Mouse (Mus musculus): ENCODE data around the gene Sh3bgrl. TPM values are rescaled to one million over a fixed set of nuclear protein-coding genes. Genes with fewer than 3 reads are reported as not detected.

Gene Sh3bgrl
- total and polyA plus RNA-seq, 2 experiments from 2014 or later = 45.3 to 56.7 TPM

DNA sequence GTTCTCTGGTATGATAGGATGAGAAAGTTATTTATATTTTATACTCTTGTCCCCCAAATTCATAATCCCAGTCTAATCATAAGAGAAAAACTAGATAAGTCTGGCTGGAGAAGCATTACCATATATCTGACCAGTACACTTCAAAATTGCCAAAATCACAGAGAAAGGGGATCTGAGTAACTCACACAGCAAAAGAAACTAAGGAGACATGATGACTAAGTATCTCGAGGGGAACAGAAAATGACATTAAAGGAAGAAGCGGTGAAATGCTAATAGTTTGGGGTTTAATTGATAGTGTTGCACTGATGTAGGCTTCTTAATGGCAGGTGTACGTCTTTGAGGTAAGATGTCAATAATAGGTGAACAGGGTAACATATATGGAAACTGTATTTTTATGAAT lies 51.9 kb downstream of the Sh3bgrl start:
- Histone ChIP-seq H3K9me3 (replicated peaks; ENCODE audit: control insufficient read depth, low read length) (no peaks in the 10 kb centered on the region), H3K9ac (replicated peaks; ENCODE audit: low read depth, low read length) (no peak overlapping the region), H3K4me3 (ENCODE audit: low read depth, low read length) (no peak overlapping the region), H3K36me3 (replicated peaks; ENCODE audit: control insufficient read depth, insufficient read depth, low read length) (no peaks in the 10 kb centered on the region), H3K4me2 (ENCODE audit: low read depth, low read length) (no peak overlapping the region), H3K27ac (ENCODE audit: low read depth) (no peak overlapping the region), H3K4me1 (ENCODE audit: control insufficient read depth, insufficient read depth) (no peaks in the 10 kb centered on the region), H3K27me3 (ENCODE audit: control insufficient read depth, insufficient read depth, low read length) (no peaks in the 10 kb centered on the region)
- no peak for DNase-seq (ENCODE audit: low spot score)
- no peak for ATAC-seq (ENCODE audit: insufficient read depth, low read depth)
- TF ChIP-seq CTCF (IDR thresholded peaks at IDR 0.05; ENCODE audit: low read depth) (no peak), EP300 (IDR thresholded peaks at IDR 0.05; ENCODE audit: low read depth) (no peak)
- 86% methylated on average over 3 of the region's 3 CpGs for whole genome bisulfite sequencing

DNA sequence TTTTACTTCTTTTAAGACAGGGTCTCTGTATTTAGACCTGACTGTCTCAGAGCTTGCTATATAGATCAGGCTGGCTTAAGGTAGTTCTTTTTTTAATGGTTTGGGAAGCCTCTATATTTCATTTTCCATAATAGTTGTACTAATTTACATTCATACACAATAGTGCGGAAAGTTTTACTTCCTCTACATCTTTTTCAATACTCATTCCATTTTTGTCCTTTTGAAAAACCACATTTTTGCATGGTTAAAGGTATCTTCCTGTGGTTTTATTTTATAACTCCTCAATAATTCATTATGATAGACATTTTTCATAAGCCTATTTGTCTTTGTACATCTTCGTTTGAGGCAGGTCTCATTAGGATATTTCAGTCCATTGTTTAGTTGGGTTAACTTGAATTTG lies 56.1 kb downstream of the Sh3bgrl start:
- H3K4me1 ChIP-seq (ENCODE audit: control insufficient read depth, insufficient read depth) = no peaks in the 10 kb centered on the region
- H3K4me2 ChIP-seq (ENCODE audit: low read depth, low read length) = no peak overlapping the region
- H3K36me3 ChIP-seq (replicated peaks; ENCODE audit: control insufficient read depth, insufficient read depth, low read length) = no peaks in the 10 kb centered on the region
- 82% methylated on average over 2 of the region's 2 CpGs for WGBS
- no peak for TF ChIP-seq CTCF (IDR thresholded peaks at IDR 0.05; ENCODE audit: low read depth)
- no peak for TF ChIP-seq EP300 (IDR thresholded peaks at IDR 0.05; ENCODE audit: low read depth)
- no peak overlapping the region for H3K4me3 ChIP-seq (ENCODE audit: low read depth, low read length)
- no peak overlapping the region for H3K27ac ChIP-seq (ENCODE audit: low read depth)
- H3K9ac ChIP-seq (replicated peaks; ENCODE audit: low read depth, low read length) = no peak overlapping the region
- ATAC-seq (ENCODE audit: insufficient read depth, low read depth) (no peak), DNase-seq (ENCODE audit: low spot score) (no peak)
- no peaks in the 10 kb centered on the region for H3K9me3 ChIP-seq (replicated peaks; ENCODE audit: control insufficient read depth, low read length)
- H3K27me3 ChIP-seq (ENCODE audit: control insufficient read depth, insufficient read depth, low read length) = no peaks in the 10 kb centered on the region

DNA sequence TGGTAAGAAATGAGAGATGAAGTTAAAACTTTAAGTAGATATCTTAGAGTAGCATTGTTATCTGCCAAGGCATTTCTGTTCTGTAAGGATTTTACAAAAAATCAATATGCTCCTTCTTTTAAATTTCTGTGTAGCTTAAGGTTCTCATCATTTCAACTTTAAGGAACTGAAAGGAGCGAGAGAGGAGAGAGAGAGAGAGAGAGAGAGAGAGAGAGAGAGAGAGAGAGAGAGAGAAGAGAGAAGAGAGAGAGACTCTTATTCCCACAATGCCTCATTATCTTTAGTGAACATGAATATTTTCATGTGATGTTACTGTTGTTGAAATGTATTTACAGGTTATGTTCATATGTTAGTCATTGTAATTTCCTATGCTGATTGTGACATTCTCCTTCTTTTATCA lies 65.2 kb downstream of the Sh3bgrl start:
- no peak for ATAC-seq (ENCODE audit: insufficient read depth, low read depth)
- Histone ChIP-seq H3K27ac (ENCODE audit: low read depth) (no peak overlapping the region), H3K4me1 (ENCODE audit: control insufficient read depth, insufficient read depth) (no peaks in the 10 kb centered on the region), H3K9ac (replicated peaks; ENCODE audit: low read depth, low read length) (no peak overlapping the region), H3K9me3 (replicated peaks; ENCODE audit: control insufficient read depth, low read length) (no peaks in the 10 kb centered on the region), H3K36me3 (replicated peaks; ENCODE audit: control insufficient read depth, insufficient read depth, low read length) (no peaks in the 10 kb centered on the region), H3K27me3 (ENCODE audit: control insufficient read depth, insufficient read depth, low read length) (no peaks in the 10 kb centered on the region), H3K4me3 (ENCODE audit: low read depth, low read length) (no peak overlapping the region), H3K4me2 (ENCODE audit: low read depth, low read length) (no peak overlapping the region)
- TF ChIP-seq EP300 (IDR thresholded peaks at IDR 0.05; ENCODE audit: low read depth) = no peak
- TF ChIP-seq CTCF (IDR thresholded peaks at IDR 0.05; ENCODE audit: low read depth) = no peak
- no peak for DNase-seq (ENCODE audit: low spot score)
- 94% methylated on average over 1 of the region's 1 CpGs for WGBS

DNA sequence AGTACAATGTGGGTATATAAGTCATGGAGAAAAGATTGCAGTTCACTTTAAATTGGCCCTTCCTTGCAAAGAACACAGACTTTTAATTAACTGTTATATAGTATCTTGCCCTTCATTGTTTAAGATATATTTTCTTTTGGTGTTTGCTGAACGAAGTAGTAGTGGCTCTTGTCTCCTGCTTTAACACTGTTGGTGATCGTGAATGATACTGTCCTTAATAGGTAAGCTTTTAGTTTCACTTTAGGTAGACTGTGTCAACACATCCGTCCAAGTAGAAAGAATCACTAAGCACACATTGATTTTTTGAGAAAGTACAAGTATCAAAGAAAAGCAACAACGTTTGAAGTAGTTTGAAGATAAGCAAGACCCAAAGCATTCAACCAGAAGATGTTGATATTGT lies 65.7 kb downstream of the Sh3bgrl start:
- ATAC-seq (ENCODE audit: insufficient read depth, low read depth) (no peak), DNase-seq (ENCODE audit: low spot score) (no peak)
- WGBS = 69% methylated on average over 4 of the region's 4 CpGs
- Histone ChIP-seq H3K4me1 (ENCODE audit: control insufficient read depth, insufficient read depth) (no peaks in the 10 kb centered on the region), H3K9me3 (replicated peaks; ENCODE audit: control insufficient read depth, low read length) (no peaks in the 10 kb centered on the region), H3K36me3 (replicated peaks; ENCODE audit: control insufficient read depth, insufficient read depth, low read length) (no peaks in the 10 kb centered on the region), H3K4me3 (ENCODE audit: low read depth, low read length) (no peak overlapping the region), H3K4me2 (ENCODE audit: low read depth, low read length) (no peak overlapping the region), H3K9ac (replicated peaks; ENCODE audit: low read depth, low read length) (no peak overlapping the region), H3K27ac (ENCODE audit: low read depth) (no peak overlapping the region), H3K27me3 (ENCODE audit: control insufficient read depth, insufficient read depth, low read length) (no peaks in the 10 kb centered on the region)
- TF ChIP-seq CTCF (IDR thresholded peaks at IDR 0.05; ENCODE audit: low read depth) (no peak), EP300 (IDR thresholded peaks at IDR 0.05; ENCODE audit: low read depth) (no peak)

DNA sequence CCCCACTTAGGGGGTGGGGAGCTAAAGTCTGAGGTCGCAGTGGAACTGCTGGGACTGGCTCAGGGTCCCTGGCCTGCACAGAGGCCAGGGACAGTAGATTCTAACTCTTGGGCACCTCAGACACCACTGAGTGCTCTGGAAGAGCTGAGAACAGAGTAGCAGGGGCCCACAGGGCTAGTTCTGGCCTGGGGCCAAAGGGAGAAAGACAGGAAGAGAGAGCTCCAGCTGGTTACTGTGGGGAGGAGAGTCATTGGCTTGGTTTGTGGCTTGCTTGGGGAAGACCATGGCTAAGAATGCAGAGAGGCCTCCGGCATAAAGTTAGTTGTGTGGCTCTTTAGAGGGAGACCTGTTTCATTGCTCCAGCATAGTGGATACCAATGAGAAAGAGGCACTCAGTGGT lies 79.9 kb downstream of the Sh3bgrl start:
- Histone ChIP-seq H3K4me1 (ENCODE audit: control insufficient read depth, insufficient read depth) (no peaks in the 10 kb centered on the region), H3K9ac (replicated peaks; ENCODE audit: low read depth, low read length) (no peak overlapping the region), H3K4me3 (ENCODE audit: low read depth, low read length) (no peak overlapping the region), H3K36me3 (replicated peaks; ENCODE audit: control insufficient read depth, insufficient read depth, low read length) (no peaks in the 10 kb centered on the region), H3K27ac (ENCODE audit: low read depth) (no peak overlapping the region), H3K4me2 (ENCODE audit: low read depth, low read length) (no peak overlapping the region), H3K9me3 (replicated peaks; ENCODE audit: control insufficient read depth, low read length) (no peaks in the 10 kb centered on the region), H3K27me3 (ENCODE audit: control insufficient read depth, insufficient read depth, low read length) (no peaks in the 10 kb centered on the region)
- no peak for TF ChIP-seq EP300 (IDR thresholded peaks at IDR 0.05; ENCODE audit: low read depth)
- no peak for TF ChIP-seq CTCF (IDR thresholded peaks at IDR 0.05; ENCODE audit: low read depth)
- DNase-seq (ENCODE audit: low spot score) (no peak), ATAC-seq (ENCODE audit: insufficient read depth, low read depth) (no peak)
- WGBS = 42% methylated on average over 2 of the region's 2 CpGs

DNA sequence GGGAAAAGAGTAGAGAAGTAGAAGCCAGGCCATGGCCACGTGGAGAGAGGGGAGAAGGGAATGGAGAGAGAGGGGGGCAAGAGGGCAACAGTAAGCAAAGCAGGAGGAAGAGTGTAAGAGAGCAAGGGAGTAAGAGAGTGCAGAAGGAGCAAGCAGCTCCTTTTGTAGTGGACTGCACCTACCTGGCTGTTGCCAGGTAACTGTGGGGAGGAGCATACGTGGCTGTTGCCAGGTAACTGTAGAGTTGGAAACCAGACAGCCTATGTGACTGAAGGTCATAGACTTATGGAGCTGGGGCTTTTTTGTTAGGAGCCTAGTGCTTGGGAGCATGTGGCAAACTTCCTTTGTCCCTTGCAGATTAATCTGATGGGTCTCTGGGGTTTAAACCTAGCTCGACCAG lies 80.3 kb downstream of the Sh3bgrl start:
- no peak for TF ChIP-seq CTCF (IDR thresholded peaks at IDR 0.05; ENCODE audit: low read depth)
- no peak for TF ChIP-seq EP300 (IDR thresholded peaks at IDR 0.05; ENCODE audit: low read depth)
- Histone ChIP-seq H3K4me1 (ENCODE audit: control insufficient read depth, insufficient read depth) (no peaks in the 10 kb centered on the region), H3K9me3 (replicated peaks; ENCODE audit: control insufficient read depth, low read length) (no peaks in the 10 kb centered on the region), H3K27ac (ENCODE audit: low read depth) (no peak overlapping the region), H3K36me3 (replicated peaks; ENCODE audit: control insufficient read depth, insufficient read depth, low read length) (no peaks in the 10 kb centered on the region), H3K27me3 (ENCODE audit: control insufficient read depth, insufficient read depth, low read length) (no peaks in the 10 kb centered on the region), H3K4me3 (ENCODE audit: low read depth, low read length) (no peak overlapping the region), H3K9ac (replicated peaks; ENCODE audit: low read depth, low read length) (no peak overlapping the region), H3K4me2 (ENCODE audit: low read depth, low read length) (no peak overlapping the region)
- no peak for ATAC-seq (ENCODE audit: insufficient read depth, low read depth)
- no peak for DNase-seq (ENCODE audit: low spot score)
- 49% methylated on average over 3 of the region's 3 CpGs for WGBS

Measured in heart, postnatal 0 days (tissue).